Mouse (Mus musculus) heart, postnatal 36 days (tissue): ENCODE measurements around the gene Gm960. TPM values are rescaled to one million over a fixed set of nuclear protein-coding genes. Genes with fewer than 3 reads are reported as not detected.
A peak's percentile ranks its signal among the peaks of the same experiment; 100 is the strongest.

Experiments
- DNase-seq, 2 experiments: peaks; one replicate each; pipeline ENCODE4 v3.0.0; 2021 to 2022
- intact Hi-C: fragments of 180-260 bp; cut with DNase I; formaldehyde crosslinking; loops from one replicate; pipeline ENCODE4 v1.15.1; 2025
- total RNA-seq, 2 experiments: library from RNA; stranded (reverse); gene quantifications; 2 replicates each; pipeline ENCODE4 v1.2.3; 2021

The Gm960 gene
- total RNA-seq, 2 experiments from 2014 or later = not detected

GRCm38 (mm10) chr19:4625179-4625828 is 73.2 kb downstream of the Gm960 start, which contains the start of gene Rce1:
Gene Rce1 (minus strand): TSS chr19:4625641.
- DNase-seq = peak; percentile 90 to 94
- intact Hi-C loops = loop anchor here (5.0 kb wide), 2 partner anchors 128 to 342 kb away; partner anchors contain the start of gene 2010003K11Rik

- DNase-seq = no peak
- intact Hi-C loops = loop anchor here (5.0 kb wide), 2 partner anchors 127 to 343 kb away; partner anchors contain the start of gene 2010003K11Rik
These were observed 73.9 kb downstream of the Gm960 start for GRCm38 (mm10) chr19:4624406-4625178.

DNA sequence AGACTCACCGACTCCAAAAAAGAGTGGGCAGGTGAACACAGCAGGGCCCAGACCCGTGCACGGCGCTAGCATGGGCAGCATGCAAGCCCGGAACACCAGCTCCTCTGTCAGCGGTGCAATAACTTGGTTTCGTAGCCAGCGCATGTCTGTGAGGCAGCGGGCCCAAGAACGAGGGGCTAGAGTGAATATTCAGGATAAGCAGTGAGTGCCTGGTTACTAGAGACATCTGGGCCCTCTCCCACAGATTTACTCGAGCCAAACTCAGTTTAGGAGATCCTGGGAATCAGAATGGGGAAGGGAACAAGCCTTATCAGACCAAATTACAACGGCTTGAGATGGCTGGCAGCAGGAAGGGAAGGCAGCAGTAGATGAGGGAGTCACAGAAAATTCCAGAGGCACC is 74.5 kb downstream of the Gm960 start:
- intact Hi-C loops = no loop called here

DNA sequence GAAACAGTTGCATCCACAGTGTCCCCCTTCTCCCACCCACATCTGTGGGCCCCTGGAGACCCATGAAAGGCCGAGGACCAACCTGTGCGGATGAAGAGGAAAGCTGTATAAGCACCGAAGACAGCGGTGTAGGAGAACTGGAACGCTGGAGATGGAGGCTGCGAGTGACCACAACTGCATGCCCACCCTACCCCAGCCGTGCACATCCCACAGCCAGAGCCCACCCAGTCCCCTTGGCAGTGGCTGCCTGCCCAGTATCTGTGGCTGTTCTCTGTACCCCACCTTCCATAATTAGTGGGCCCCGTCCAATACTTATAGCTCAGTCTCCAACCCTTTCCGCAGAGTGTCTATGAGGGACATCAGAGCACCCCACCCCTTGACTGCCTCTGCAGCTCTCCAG is 75.0 kb downstream of the Gm960 start:
- DNase-seq = no peak
- intact Hi-C loops = no loop called here

More for the DNA sequence above, 74.5 kb downstream of the Gm960 start:
- DNase-seq = no peak

DNA sequence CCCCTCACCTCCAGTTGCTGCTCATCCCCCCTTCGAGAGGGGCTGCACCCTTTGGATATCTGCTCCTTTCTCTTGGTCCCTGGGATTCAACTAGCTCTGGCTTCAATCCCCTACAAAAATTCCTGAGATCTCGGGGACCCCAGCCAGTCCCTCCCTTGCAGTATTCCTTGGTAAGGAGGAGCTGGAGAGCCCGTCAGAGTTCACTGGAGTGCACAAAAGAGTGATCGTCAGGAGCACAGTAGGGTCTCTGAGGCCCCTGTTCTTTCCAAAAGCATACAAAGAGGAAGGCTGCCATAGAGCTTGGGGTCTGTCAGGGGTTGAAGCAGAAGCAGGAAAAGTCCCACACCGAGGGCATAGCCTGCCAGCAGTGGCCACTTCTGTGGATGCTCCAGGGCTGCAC is 75.7 kb downstream of the Gm960 start:
- intact Hi-C loops = no loop called here
- DNase-seq = no peak

- intact Hi-C loops = no loop called here
- DNase-seq = no peak
These were observed 77.7 kb downstream of the Gm960 start for GRCm38 (mm10) chr19:4620721-4621120.

GRCm38 (mm10) chr19:4619461-4619860 is 79.0 kb downstream of the Gm960 start:
- intact Hi-C loops = no loop called here

DNA sequence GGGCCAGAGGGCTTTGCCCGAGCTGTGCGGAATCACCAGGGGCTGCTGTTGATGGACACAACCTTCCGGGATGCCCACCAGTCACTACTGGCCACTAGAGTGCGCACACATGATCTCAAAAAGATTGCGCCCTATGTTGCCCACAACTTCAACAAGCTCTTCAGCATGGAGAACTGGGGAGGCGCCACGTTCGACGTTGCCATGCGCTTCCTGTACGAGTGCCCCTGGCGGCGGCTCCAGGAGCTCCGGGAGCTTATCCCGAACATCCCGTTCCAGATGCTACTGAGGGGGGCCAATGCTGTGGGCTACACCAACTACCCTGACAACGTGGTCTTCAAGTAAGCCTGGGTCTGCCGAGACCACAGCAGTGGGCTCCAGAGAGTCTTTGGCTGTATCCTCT is 80.3 kb downstream of the Gm960 start:
- intact Hi-C loops = no loop called here
- DNase-seq = no peak

More at GRCm38 (mm10) chr19:4619461-4619860, 79.0 kb downstream of the Gm960 start:
- DNase-seq = no peak

DNA sequence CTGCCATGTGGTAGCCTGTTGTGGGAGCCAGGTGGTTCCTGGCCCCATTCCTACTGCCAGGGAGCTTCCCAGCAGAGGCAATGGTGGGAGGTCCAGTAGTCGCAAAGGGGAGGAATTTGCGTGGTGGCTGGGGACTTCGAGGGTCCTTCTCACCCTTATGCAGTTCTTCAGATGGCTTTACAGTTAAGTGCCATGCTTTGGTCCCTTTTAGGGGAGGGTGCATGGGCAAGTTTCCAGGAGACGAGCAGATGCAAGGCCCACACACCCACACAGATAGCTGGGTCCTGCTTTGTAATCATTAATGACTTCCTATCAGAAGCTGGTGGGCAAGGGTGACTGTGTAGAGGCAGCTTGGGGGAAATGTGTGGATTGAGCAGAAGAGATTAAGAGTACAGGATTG is 81.9 kb downstream of the Gm960 start:
- intact Hi-C loops = no loop called here
- DNase-seq = no peak

DNA sequence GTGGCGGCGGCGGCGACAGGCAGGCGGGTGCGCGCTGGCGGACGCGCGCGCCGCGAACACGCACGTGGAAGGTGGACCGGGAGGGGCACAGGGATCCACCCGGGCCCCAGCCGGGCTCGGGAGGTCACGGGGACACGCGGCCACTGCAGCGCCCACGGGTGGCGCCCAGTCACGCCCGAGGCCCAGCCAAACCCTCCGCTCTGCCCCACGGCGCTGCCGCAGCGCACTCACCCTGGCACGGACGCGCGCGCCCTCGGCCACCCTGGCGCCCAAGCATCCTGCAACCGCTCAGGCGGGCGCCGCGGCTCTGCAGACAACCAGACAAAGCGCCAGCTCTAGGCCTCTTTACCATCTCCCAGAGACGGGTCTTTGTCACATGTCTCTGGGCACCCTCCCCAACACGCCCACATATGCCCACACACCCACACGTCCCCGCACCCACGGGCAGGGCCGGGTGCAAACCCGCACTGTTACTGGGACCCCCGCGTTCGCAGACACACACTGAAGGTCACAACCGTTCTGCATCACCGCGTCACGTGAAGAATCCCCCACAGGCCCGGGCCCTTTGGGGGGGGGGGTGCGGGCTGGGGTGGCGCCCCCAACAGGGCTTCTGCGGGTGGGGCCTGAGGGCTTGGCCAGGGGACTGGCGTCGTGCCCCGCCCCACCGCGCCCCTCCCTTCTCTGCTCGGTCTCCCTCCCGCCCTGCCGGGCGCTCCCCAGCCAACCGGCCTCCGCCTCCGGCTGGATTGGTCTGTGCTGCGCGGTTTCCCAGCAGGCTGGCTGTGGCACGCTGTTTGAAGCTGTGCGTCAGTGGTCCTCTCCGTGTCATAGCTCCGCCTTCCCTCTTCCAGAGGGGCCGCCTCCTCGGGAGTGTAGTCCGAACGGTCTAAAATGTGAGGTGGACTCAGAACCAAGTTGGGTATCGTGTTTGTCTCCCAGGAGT is 83.0 kb downstream of the Gm960 start, which contains the start of gene Lrfn4:
Lrfn4 (minus strand) TSS at position 517 of the 943 bp plus-strand sequence.
- intact Hi-C loops = no loop called here
- peak; percentile 73 to 81 for DNase-seq

- DNase-seq = no peak
- intact Hi-C loops = no loop called here
These were observed 83.9 kb downstream of the Gm960 start for GRCm38 (mm10) chr19:4614305-4615150.

GRCm38 (mm10) chr19:4613464-4614304 is 84.8 kb downstream of the Gm960 start:
- intact Hi-C loops = no loop called here
- DNase-seq = no peak

DNA sequence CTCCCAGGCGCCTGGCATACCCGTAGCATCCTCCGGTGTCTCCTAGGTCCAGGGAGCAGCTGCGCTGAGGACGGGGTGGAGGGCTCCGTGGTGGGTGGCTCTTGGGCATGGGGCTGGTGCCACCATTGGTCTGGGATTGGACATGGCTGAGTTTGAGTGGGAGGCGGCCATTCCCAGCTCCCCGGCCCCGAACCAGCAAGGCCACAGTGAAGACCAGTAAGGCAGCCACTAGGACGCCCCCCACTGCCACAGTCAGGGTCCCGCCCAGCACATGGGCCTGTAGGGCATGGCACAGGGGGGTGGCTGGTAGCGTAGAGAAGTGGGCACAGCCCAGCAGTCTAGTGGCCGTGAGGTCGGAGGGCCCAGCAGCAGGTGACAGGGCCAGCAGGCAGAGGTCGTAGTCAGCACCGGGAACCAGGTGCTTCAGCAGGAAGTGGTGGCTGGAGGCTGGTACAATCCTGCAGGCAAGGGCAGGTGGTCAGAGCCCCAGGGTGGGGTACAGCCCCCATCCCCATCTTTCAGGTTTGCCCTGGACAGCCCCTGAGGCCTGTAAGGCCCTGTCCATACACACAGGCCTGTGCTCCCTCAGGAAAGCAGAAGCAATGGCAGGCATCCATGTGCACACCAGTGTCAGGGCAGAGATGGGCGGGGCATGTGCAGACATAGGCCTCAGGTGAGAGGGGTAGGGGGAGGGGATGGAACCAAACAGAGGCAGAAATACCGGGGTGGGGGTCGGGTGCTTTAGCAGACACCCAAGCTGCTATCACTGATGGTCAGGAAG is 86.1 kb downstream of the Gm960 start:
- intact Hi-C loops = no loop called here

DNA sequence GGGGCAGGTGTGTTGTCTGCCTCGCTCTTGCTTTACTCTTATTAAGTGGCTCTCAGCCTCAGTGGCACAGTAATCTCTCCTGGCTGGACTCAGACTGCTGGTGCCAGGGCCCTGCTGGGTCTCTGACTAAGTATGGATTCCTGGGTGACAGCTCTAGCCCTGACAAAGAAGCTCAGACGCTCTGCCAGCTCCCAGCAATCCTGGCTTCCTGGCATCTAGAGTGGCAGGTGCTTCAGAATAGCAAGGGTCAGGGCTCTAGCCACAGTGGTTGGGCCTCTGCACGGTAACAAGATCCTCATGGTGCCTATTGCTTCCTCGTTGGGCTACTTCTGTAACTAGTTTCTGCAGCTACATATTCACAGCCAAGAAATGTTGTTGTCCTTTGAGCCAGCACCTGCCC is 88.4 kb downstream of the Gm960 start:
- DNase-seq = no peak
- intact Hi-C loops = no loop called here

More for the DNA sequence above, 86.1 kb downstream of the Gm960 start:
- DNase-seq = no peak

GRCm38 (mm10) chr19:4608511-4608910 is 90.0 kb downstream of the Gm960 start:
- DNase-seq = no peak
- intact Hi-C loops = no loop called here

DNA sequence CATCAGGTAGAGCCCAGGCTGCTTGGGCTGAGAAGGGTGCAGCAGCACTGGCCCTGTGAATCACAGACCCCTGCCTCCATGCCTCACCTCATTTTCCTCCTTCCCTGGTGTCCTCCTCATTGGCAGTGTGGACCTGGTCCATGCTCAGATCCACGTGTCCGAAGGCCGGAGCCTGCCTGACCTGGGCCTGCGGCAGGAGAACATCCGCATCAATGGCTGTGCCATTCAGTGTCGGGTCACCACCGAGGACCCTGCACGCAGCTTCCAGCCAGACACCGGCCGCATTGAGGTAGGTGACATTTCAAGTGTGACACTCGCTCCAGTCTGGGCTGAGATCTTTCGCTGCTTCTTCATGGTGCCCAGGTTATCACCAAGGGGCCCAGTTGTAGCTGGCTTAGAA is 91.1 kb downstream of the Gm960 start:
- no peak for DNase-seq
- intact Hi-C loops = no loop called here

GRCm38 (mm10) chr19:4605654-4606053 is 92.8 kb downstream of the Gm960 start:
- no peak for DNase-seq
- intact Hi-C loops = no loop called here
